Mouse (Mus musculus): ENCODE measurements around the gene Tmprss9. TPM values are rescaled to one million over a fixed set of nuclear protein-coding genes. Genes with fewer than 3 reads are reported as not detected.

Tmprss9 gene
- polyA plus RNA-seq, 1 experiment = not detected

GRCm38 (mm10) chr10:80843087-80843930 lies 28.3 kb upstream of the Tmprss9 start:
- Histone ChIP-seq H3K4me3 (ENCODE audit: insufficient read depth, low read length) (peak overlapping the region; percentile 42), H3K4me1 (ENCODE audit: control insufficient read depth, insufficient read depth, low read length) (peaks cover 20% of the 10 kb centered on the region), H3K27ac (ENCODE audit: insufficient read depth, low read depth, low read length) (no peak overlapping the region)
- TF ChIP-seq CTCF (IDR thresholded peaks at IDR 0.05; ENCODE audit: low read depth, low read length) (no peak), POLR2A (IDR thresholded peaks at IDR 0.05; ENCODE audit: borderline replicate concordance, low read depth, low read length) (no peak)

DNA sequence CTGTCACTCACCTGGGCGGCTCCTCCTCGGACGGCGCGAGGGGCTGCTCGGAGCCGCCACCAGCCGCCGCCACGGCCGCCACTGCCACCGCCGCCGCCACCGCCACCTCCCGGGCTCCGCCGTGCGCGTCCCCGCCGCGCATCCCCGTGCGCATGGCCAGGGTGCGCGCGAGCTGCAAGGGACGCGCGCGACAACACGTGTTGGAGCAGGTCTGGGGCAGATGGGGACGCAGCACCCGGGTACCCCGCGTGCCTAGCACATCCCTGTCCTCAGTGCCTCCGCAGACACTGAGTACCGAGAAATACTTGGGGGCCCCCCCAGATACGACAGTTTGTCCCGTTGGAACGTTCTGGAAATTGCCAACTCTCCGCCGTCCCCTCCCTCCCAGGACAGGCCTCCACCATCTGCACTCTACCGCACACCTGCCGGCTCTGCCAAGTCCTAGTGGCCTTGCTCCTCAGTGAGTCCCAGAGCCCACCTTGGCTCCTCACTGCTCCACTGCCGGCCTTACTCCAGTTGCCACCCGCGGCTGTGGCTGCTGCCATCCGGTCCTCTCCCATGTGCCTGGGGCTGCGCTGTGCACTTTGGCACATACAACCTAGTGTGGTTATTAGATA lies 27.6 kb upstream of the Tmprss9 start, which contains the start of gene Lingo3:
Lingo3 (minus strand) TSS at position 109 of the 617 bp plus-strand sequence.
- H3K4me1 ChIP-seq (ENCODE audit: control insufficient read depth, insufficient read depth, low read length) = peaks cover 18% of the 10 kb centered on the region
- H3K4me3 ChIP-seq (ENCODE audit: insufficient read depth, low read length) = peak within 1 kb of the TSS; percentile 42
- TF ChIP-seq POLR2A (IDR thresholded peaks at IDR 0.05; ENCODE audit: borderline replicate concordance, low read depth, low read length) = no peak
- H3K27ac ChIP-seq (ENCODE audit: insufficient read depth, low read depth, low read length) = no peak within 1 kb of the TSS

DNA sequence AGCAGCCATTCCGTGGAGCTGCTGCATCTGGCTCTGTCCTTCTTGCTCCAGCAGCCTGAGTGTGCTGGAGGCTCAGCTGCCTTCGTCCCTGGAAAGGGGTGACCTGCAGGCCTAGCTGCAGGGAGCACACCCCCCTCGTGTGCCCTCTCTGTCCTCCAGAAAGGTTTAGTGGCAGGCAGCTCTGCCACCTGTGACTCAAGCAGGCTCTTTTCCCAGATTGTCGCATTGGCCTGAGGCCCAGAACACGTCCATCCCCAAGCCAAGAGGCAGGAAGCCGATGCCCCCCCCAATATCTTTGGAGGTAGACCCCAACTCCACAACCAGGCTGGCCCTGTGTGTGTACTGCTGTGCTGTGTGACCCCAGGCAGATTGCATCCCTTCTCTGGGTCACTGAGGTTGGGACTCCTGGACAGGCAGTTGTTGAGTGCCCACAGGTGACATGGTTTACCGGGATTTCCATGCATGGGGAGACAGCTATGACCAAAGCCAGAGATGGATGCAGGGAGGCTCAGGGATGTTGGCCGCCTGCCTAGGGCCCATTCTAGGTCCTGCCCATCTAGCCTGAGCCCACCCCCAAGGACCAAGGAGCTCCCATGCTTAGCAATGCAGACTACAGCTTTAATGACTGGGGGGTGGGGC lies 26.5 kb upstream of the Tmprss9 start:
- Histone ChIP-seq H3K27ac (ENCODE audit: insufficient read depth, low read depth, low read length) (no peak overlapping the region), H3K4me1 (ENCODE audit: control insufficient read depth, insufficient read depth, low read length) (peaks cover 12% of the 10 kb centered on the region), H3K4me3 (ENCODE audit: insufficient read depth, low read length) (no peak overlapping the region)
- no peak for TF ChIP-seq POLR2A (IDR thresholded peaks at IDR 0.05; ENCODE audit: borderline replicate concordance, low read depth, low read length)
- TF ChIP-seq CTCF (IDR thresholded peaks at IDR 0.05; ENCODE audit: low read depth, low read length) = no peak

DNA sequence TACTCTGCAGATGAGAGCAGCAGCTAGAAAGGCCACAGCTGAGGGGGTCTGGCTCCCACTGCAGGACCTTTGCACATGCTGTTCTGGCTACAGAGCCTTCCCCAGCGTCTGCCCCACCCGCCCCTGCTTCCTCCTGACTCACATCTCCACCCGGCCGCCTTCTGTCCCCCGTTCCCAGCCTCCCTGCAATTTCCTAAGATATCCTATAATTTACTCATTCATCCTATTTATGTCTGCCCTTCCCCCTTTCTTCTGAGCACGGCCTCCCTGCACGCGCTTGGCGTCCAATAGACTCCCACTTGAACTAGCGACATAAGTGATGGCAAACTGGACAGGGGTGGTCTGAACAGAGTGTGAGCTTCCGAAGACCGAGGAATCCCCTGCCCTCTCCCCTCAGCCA lies 25.9 kb upstream of the Tmprss9 start:
- Histone ChIP-seq H3K4me1 (ENCODE audit: control insufficient read depth, insufficient read depth, low read length) (peaks cover 12% of the 10 kb centered on the region), H3K27ac (ENCODE audit: insufficient read depth, low read depth, low read length) (no peak overlapping the region), H3K4me3 (ENCODE audit: insufficient read depth, low read length) (no peak overlapping the region)
- TF ChIP-seq CTCF (IDR thresholded peaks at IDR 0.05; ENCODE audit: low read depth, low read length) (no peak), POLR2A (IDR thresholded peaks at IDR 0.05; ENCODE audit: borderline replicate concordance, low read depth, low read length) (no peak)

- H3K4me3 ChIP-seq (ENCODE audit: insufficient read depth, low read length) = no peak overlapping the region
- TF ChIP-seq POLR2A (IDR thresholded peaks at IDR 0.05; ENCODE audit: borderline replicate concordance, low read depth, low read length) (no peak), CTCF (IDR thresholded peaks at IDR 0.05; ENCODE audit: low read depth, low read length) (no peak)
- H3K4me1 ChIP-seq (ENCODE audit: control insufficient read depth, insufficient read depth, low read length) = peaks cover 12% of the 10 kb centered on the region
- H3K27ac ChIP-seq (ENCODE audit: insufficient read depth, low read depth, low read length) = no peak overlapping the region
These were observed 23.1 kb upstream of the Tmprss9 start for GRCm38 (mm10) chr10:80848571-80848970.

DNA sequence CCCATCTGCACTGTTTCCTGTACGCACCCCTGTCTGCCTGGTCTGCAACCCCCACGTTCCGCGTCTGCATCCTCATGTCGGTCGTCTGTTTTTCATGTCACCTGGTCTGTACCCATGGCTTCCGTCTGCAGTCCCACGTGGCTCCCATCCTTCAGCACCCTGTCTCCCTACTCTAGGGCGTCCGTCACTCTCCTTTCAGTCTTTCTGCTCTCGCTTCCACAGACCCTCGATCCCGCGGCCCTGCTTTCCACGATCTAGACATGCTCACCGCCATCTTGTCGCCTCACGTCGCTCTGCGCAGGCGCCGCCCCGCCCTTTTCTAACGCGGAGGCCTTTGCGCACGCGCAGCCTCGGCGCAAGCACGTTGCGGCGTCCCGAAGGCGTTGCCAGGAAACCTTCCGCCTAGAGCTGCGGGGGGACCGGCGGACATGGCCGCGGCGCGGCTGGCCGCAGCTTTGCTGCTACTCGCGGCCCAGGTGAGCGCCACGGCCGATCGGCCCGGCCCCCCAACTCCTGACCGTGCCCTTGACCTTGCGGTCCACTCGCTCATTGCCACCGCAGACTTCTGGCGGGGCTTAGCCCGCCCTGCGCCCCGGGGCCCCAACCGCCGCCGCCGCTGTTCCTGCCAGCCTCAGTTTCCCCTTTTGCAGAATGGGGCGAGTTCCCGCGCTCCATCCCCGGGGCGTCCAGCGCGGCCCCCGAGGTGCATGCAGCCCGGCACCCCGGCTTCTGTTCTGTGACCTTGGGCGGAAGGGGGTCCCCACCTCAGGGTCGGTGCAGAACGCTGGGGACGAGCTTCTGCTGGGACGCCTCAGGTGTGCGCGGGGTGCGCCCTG lies 16.5 kb upstream of the Tmprss9 start, which contains the start of the genes Lsm7 and Sppl2b:
Lsm7 (minus strand) TSS at position 297 of the 836 bp plus-strand sequence.
Sppl2b (plus strand) TSS at position 363 of the 836 bp plus-strand sequence.
- Histone ChIP-seq H3K27ac (ENCODE audit: insufficient read depth, low read depth, low read length) (peak within 1 kb of the TSS; percentile 11), H3K4me3 (ENCODE audit: insufficient read depth, low read length) (peak within 1 kb of the TSS; percentile 81), H3K4me1 (ENCODE audit: control insufficient read depth, insufficient read depth, low read length) (peaks cover 11% of the 10 kb centered on the region)
- TF ChIP-seq POLR2A (IDR thresholded peaks at IDR 0.05; ENCODE audit: borderline replicate concordance, low read depth, low read length) = no peak
- TF ChIP-seq CTCF (IDR thresholded peaks at IDR 0.05; ENCODE audit: low read depth, low read length) = no peak

GRCm38 (mm10) chr10:80855749-80856073 lies 15.9 kb upstream of the Tmprss9 start:
- Histone ChIP-seq H3K27ac (ENCODE audit: insufficient read depth, low read depth, low read length) (peak overlapping the region; percentile 5; the same call in 1 of the 2 replicates), H3K4me1 (ENCODE audit: control insufficient read depth, insufficient read depth, low read length) (peaks cover 11% of the 10 kb centered on the region)

GRCm38 (mm10) chr10:80856267-80856666 lies 15.4 kb upstream of the Tmprss9 start:
- TF ChIP-seq CTCF (IDR thresholded peaks at IDR 0.05; ENCODE audit: low read depth, low read length) = no peak
- no peak for TF ChIP-seq POLR2A (IDR thresholded peaks at IDR 0.05; ENCODE audit: borderline replicate concordance, low read depth, low read length)
- peak overlapping the region; percentile 81 for H3K4me3 ChIP-seq (ENCODE audit: insufficient read depth, low read length)
- peaks cover 11% of the 10 kb centered on the region for H3K4me1 ChIP-seq (ENCODE audit: control insufficient read depth, insufficient read depth, low read length)
- H3K27ac ChIP-seq (ENCODE audit: insufficient read depth, low read depth, low read length) = peak overlapping the region; percentile 3; the same call in 1 of the 2 replicates

More at GRCm38 (mm10) chr10:80855749-80856073, 15.9 kb upstream of the Tmprss9 start:
- TF ChIP-seq CTCF (IDR thresholded peaks at IDR 0.05; ENCODE audit: low read depth, low read length) = no peak
- no peak for TF ChIP-seq POLR2A (IDR thresholded peaks at IDR 0.05; ENCODE audit: borderline replicate concordance, low read depth, low read length)
- peak overlapping the region; percentile 81 for H3K4me3 ChIP-seq (ENCODE audit: insufficient read depth, low read length)

- Histone ChIP-seq H3K4me1 (ENCODE audit: control insufficient read depth, insufficient read depth, low read length) (peaks cover 11% of the 10 kb centered on the region), H3K4me3 (ENCODE audit: insufficient read depth, low read length) (peak overlapping the region; percentile 81; the same call in 1 of the 2 replicates), H3K27ac (ENCODE audit: insufficient read depth, low read depth, low read length) (no peak overlapping the region)
- TF ChIP-seq POLR2A (IDR thresholded peaks at IDR 0.05; ENCODE audit: borderline replicate concordance, low read depth, low read length) (no peak), CTCF (IDR thresholded peaks at IDR 0.05; ENCODE audit: low read depth, low read length) (no peak)
These were observed 14.7 kb upstream of the Tmprss9 start for GRCm38 (mm10) chr10:80856908-80857307.
